Mouse (Mus musculus) MEL (cell line): Measurements from ENCODE around the gene Mypn. TPM values are rescaled to one million over a fixed set of nuclear protein-coding genes. Genes with fewer than 3 reads are reported as not detected.

Experiments used
- DNase-seq: peaks from one replicate; pipeline ENCODE4 v3.0.0; 2011; ENCODE audit warnings: low read depth, low spot score
- H3K27ac ChIP-seq: 2 replicates; pipeline ENCODE4 v1.5.1; 2012; ENCODE audit warnings: low read depth, mild to moderate bottlenecking, control low read depth, low read length, moderate library complexity; ENCODE audit not compliant: control insufficient read depth
- H3K27me3 ChIP-seq, 2 experiments: fragments of 150-350 bp in 1 of 2; sonication (generic) in 1 of 2; 2 replicates each; pipeline ENCODE4 v1.6.1; 2012; ENCODE audit warnings: low read length in 2 of 2, mild to moderate bottlenecking in 2 of 2, improper control_type of control experiment in 1 of 2, moderate library complexity in 1 of 2; ENCODE audit not compliant: insufficient read depth in 2 of 2, control insufficient read depth in 1 of 2
- H3K36me3 ChIP-seq, 2 experiments: 2 replicates each; pipeline ENCODE4 v1.6.1; 2012 to 2014; ENCODE audit warnings: low read length in 2 of 2, improper control_type of control experiment in 1 of 2, inconsistent platforms in 1 of 2, mild to moderate bottlenecking in 1 of 2; ENCODE audit not compliant: insufficient read depth in 2 of 2, control insufficient read depth in 1 of 2
- H3K4me1 ChIP-seq, 2 experiments: fragments of 150-350 bp in 1 of 2; sonication (generic) in 1 of 2; 2 replicates each; pipeline ENCODE4 v1.6.1; 2012; ENCODE audit warnings: low read length in 2 of 2, improper control_type of control experiment in 1 of 2, mild to moderate bottlenecking in 1 of 2; ENCODE audit not compliant: insufficient read depth in 2 of 2, control insufficient read depth in 1 of 2
- H3K4me3 ChIP-seq, 2 experiments: fragments of 150-350 bp in 1 of 2; sonication (generic) in 1 of 2; 2 replicates each; pipeline ENCODE4 v1.5.1; 2012; ENCODE audit warnings: low read depth in 2 of 2, low read length in 2 of 2, mild to moderate bottlenecking in 2 of 2, moderate library complexity in 2 of 2, control low read depth in 1 of 2, improper control_type of control experiment in 1 of 2; ENCODE audit not compliant: control insufficient read depth in 1 of 2, insufficient read depth in 1 of 2
- H3K79me2 ChIP-seq: 2 replicates; pipeline ENCODE4 v1.6.1; 2012; ENCODE audit warnings: mild to moderate bottlenecking, low read length, moderate library complexity; ENCODE audit not compliant: control insufficient read depth, poor library complexity, insufficient read depth
- H3K9ac ChIP-seq: 2 replicates; pipeline ENCODE4 v1.6.1; 2012; ENCODE audit warnings: low read depth, mild to moderate bottlenecking, control low read depth, low read length, moderate library complexity; ENCODE audit not compliant: control insufficient read depth, poor library complexity, severe bottlenecking
- H3K9me3 ChIP-seq: fragments of 150-350 bp; sonication (generic); replicated peaks from 2 replicates; pipeline ENCODE4 v1.6.1; 2012; ENCODE audit warnings: mild to moderate bottlenecking, low read length, improper control_type of control experiment, moderate library complexity; ENCODE audit not compliant: insufficient read depth
- BHLHE40 ChIP-seq: IDR thresholded peaks from 2 replicates; pipeline ENCODE4 v1.6.1; 2012; ENCODE audit warnings: low read depth, mild to moderate bottlenecking, inconsistent platforms, low read length, improper control_type of control experiment, borderline replicate concordance
- CHD2 ChIP-seq: IDR thresholded peaks from 2 replicates; pipeline ENCODE4 v1.6.1; 2011; ENCODE audit warnings: low read length, improper control_type of control experiment
- E2F4 ChIP-seq: IDR thresholded peaks from 2 replicates; pipeline ENCODE4 v1.6.1; 2011; ENCODE audit warnings: low read depth, low read length, improper control_type of control experiment, borderline replicate concordance
- ELF1 ChIP-seq: IDR thresholded peaks from 2 replicates; pipeline ENCODE4 v1.6.1; 2014; ENCODE audit warnings: low read depth, mild to moderate bottlenecking, inconsistent platforms, low read length, improper control_type of control experiment, moderate library complexity
- EP300 ChIP-seq, 2 experiments: IDR thresholded peaks; 2 replicates each; pipeline ENCODE4 v1.6.1; 2011; ENCODE audit warnings: improper control_type of control experiment in 2 of 2, low read length in 2 of 2, low read depth in 1 of 2, mild to moderate bottlenecking in 1 of 2
- ETS1 ChIP-seq: IDR thresholded peaks from 2 replicates; pipeline ENCODE4 v1.6.1; 2012; ENCODE audit warnings: low read depth, mild to moderate bottlenecking, inconsistent platforms, low read length, improper control_type of control experiment, moderate library complexity
- GABPA ChIP-seq: IDR thresholded peaks from 2 replicates; pipeline ENCODE4 v1.6.1; 2012; ENCODE audit warnings: low read depth, mild to moderate bottlenecking, inconsistent platforms, low read length, improper control_type of control experiment, moderate library complexity
- GATA1 ChIP-seq: IDR thresholded peaks from 2 replicates; pipeline ENCODE4 v1.6.1; 2011; ENCODE audit warnings: low read depth, low read length, improper control_type of control experiment
- HCFC1 ChIP-seq: IDR thresholded peaks from 2 replicates; pipeline ENCODE4 v1.6.1; 2012; ENCODE audit warnings: low read depth, mild to moderate bottlenecking, inconsistent platforms, low read length, improper control_type of control experiment, moderate library complexity
- JUND ChIP-seq: IDR thresholded peaks from 2 replicates; pipeline ENCODE4 v1.6.1; 2011; ENCODE audit warnings: low read depth, mild to moderate bottlenecking, improper control_type of control experiment, low read length
- KAT2A ChIP-seq: conservative IDR thresholded peaks from 2 replicates; pipeline ENCODE4 v1.6.1; 2012; ENCODE audit warnings: low read depth, low read length, improper control_type of control experiment, inconsistent platforms
- MAFK ChIP-seq: IDR thresholded peaks from 2 replicates; pipeline ENCODE4 v1.6.1; 2011; ENCODE audit warnings: low read depth, mild to moderate bottlenecking, low read length, improper control_type of control experiment, borderline replicate concordance
- MAX ChIP-seq: IDR thresholded peaks from 2 replicates; pipeline ENCODE4 v1.6.1; 2011; ENCODE audit warnings: low read length, improper control_type of control experiment
- MAZ ChIP-seq: IDR thresholded peaks from 2 replicates; pipeline ENCODE4 v1.6.1; 2012; ENCODE audit warnings: low read depth, mild to moderate bottlenecking, inconsistent platforms, low read length, improper control_type of control experiment
- MEF2A ChIP-seq: IDR thresholded peaks from 2 replicates; pipeline ENCODE4 v1.6.1; 2014; ENCODE audit warnings: low read depth, mild to moderate bottlenecking, inconsistent platforms, low read length, improper control_type of control experiment; ENCODE audit not compliant: poor library complexity, insufficient replicate concordance, severe bottlenecking; ENCODE audit errors: extremely low read depth
- MXI1 ChIP-seq: IDR thresholded peaks from 2 replicates; pipeline ENCODE4 v1.6.1; 2011; ENCODE audit warnings: mild to moderate bottlenecking, low read depth, low read length, improper control_type of control experiment
- POLR2A ChIP-seq, 2 experiments: IDR thresholded peaks; 2 replicates each; pipeline ENCODE4 v1.6.1; 2011 to 2012; ENCODE audit warnings: low read length in 2 of 2, mild to moderate bottlenecking in 2 of 2, control low read depth in 1 of 2, improper control_type of control experiment in 1 of 2, low read depth in 1 of 2, moderate library complexity in 1 of 2; ENCODE audit not compliant: control insufficient read depth in 1 of 2, insufficient read depth in 1 of 2, poor library complexity in 1 of 2
- RAD21 ChIP-seq: IDR thresholded peaks from 2 replicates; pipeline ENCODE4 v1.6.1; 2011; ENCODE audit warnings: mild to moderate bottlenecking, low read depth, low read length, improper control_type of control experiment
- SIN3A ChIP-seq: IDR thresholded peaks from 2 replicates; pipeline ENCODE4 v1.6.1; 2012; ENCODE audit warnings: low read length, improper control_type of control experiment, inconsistent platforms
- TAL1 ChIP-seq: IDR thresholded peaks from 2 replicates; pipeline ENCODE4 v1.6.1; 2012; ENCODE audit warnings: mild to moderate bottlenecking, inconsistent platforms, low read length, moderate library complexity, mixed read lengths
- ZC3H11A ChIP-seq: IDR thresholded peaks from 2 replicates; pipeline ENCODE4 v1.6.1; 2012; ENCODE audit warnings: low read depth, mild to moderate bottlenecking, inconsistent platforms, low read length, improper control_type of control experiment
- ZMIZ1 ChIP-seq: IDR thresholded peaks from 2 replicates; pipeline ENCODE4 v1.6.1; 2012; ENCODE audit warnings: low read depth, mild to moderate bottlenecking, inconsistent platforms, low read length, improper control_type of control experiment, moderate library complexity
- polyA plus RNA-seq, 2 experiments: library from polyadenylated mRNA; stranded (reverse) in 1 of 2; unstranded in 1 of 2; fragments of >175 nt in 1 of 2; fragments of >200 nt in 1 of 2; gene quantifications; 2 replicates each; pipeline versions ENCODE4 v1.2.1 to v1.2.4; 2012; ENCODE audit warnings: low replicate concordance in 2 of 2, low read depth in 1 of 2; ENCODE audit not compliant: insufficient read length in 2 of 2, insufficient read depth in 1 of 2, missing spikeins in 1 of 2
- total RNA-seq: library from RNA; depleted of rRNA; stranded (reverse); fragments of 300-350 nt; gene quantifications from 2 replicates; pipeline ENCODE4 v1.2.3, GENCODE M21; 2012

The Mypn gene
- total and polyA plus RNA-seq, 3 experiments = not detected

DNA sequence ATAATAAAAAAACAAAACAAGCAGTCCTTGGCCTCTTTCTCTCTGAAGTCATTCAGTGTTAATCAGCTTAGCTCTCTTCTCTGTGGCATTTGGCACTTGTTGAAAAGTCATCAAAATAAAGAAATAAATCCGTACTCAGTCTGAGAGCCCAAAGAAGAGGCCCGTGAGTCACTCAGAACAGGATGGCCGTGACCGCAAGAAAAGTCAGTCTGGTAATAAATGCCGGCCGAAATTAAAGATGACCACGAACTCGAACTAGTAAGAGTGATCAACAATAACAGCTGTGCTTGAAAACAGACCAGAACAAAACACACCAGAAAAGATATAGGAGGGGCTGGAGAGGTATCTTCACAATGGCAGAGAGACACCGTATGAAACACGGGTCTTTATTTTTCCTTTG, 79.7 kb downstream of the Mypn start:
- no peak overlapping the region for H3K4me3 ChIP-seq
- H3K27me3 ChIP-seq = no peaks in the 10 kb centered on the region; a peak in 1 of 4 replicates
- no peak for DNase-seq
- H3K4me1 ChIP-seq = no peaks in the 10 kb centered on the region
- H3K36me3 ChIP-seq = no peaks in the 10 kb centered on the region
- no peak overlapping the region for H3K27ac ChIP-seq
- H3K9me3 ChIP-seq = no peaks in the 10 kb centered on the region
- no peaks in the 10 kb centered on the region for H3K79me2 ChIP-seq
- no peak for TF ChIP-seq MAFK
- no peak for TF ChIP-seq ELF1
- no peak for TF ChIP-seq EP300 (IDR thresholded peaks at IDR 0.05; ENCODE audit: low read depth in 1 of 2, low read length in 2 of 2)
- no peak for TF ChIP-seq JUND
- no peak for TF ChIP-seq HCFC1
- no peak for TF ChIP-seq MAX
- TF ChIP-seq BHLHE40 = no peak
- no peak for TF ChIP-seq ETS1
- TF ChIP-seq GABPA = no peak
- no peak for TF ChIP-seq TAL1
- TF ChIP-seq POLR2A (IDR thresholded peaks at IDR 0.05; ENCODE audit: control insufficient read depth in 1 of 2, insufficient read depth in 1 of 2, low read depth in 1 of 2, low read length in 2 of 2, poor library complexity in 1 of 2) = no peak
- no peak for TF ChIP-seq KAT2A
- no peak for TF ChIP-seq CHD2
- TF ChIP-seq MXI1 = no peak
- TF ChIP-seq SIN3A = no peak
- no peak for TF ChIP-seq MAZ
- no peak for TF ChIP-seq RAD21
- TF ChIP-seq, all 39 proteins: peak for 0
- H3K9ac ChIP-seq = no peak overlapping the region

DNA sequence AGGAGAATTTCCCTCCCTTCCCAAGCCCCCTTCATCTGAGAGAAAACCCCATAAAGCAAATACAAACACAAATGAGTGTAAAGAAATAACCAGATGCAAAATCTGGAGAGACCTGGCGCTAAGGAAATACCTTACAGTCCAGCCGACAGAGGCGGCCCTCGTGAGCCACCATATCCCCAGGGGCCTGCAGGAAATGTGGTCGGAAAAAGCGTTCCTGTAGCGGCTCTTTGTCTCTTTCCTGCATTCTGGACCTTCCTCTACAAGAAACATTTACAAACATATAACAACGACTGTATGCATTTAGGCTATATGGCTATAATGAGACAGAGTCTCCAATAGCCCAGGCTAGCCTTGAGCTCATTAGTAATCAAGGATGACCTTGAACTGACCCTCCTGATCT, 80.6 kb downstream of the Mypn start:
- no peak overlapping the region for H3K9ac ChIP-seq
- no peaks in the 10 kb centered on the region for H3K9me3 ChIP-seq
- TF ChIP-seq MEF2A (no peak), GATA1 (no peak), ZC3H11A (no peak), ZMIZ1 (no peak), ELF1 (no peak), E2F4 (no peak), BHLHE40 (no peak), MAZ (no peak)
- no peaks in the 10 kb centered on the region; a peak in 2 of 4 replicates for H3K27me3 ChIP-seq
- no peak overlapping the region for H3K4me3 ChIP-seq
- no peaks in the 10 kb centered on the region for H3K79me2 ChIP-seq
- no peaks in the 10 kb centered on the region for H3K4me1 ChIP-seq
- H3K36me3 ChIP-seq = no peaks in the 10 kb centered on the region
- no peak for DNase-seq
- H3K27ac ChIP-seq = no peak overlapping the region
